Mouse (Mus musculus) hindbrain, embryonic 16.5 days (tissue): ENCODE measurements around the gene Hbp1. TPM values are rescaled to one million over a fixed set of nuclear protein-coding genes. Genes with fewer than 3 reads are reported as not detected.

Experiments
- ATAC-seq: fragments of 200-750 bp; cut with Nextera tagmentation; 2 replicates; pipeline ENCODE4 v1.8.0; 2017; ENCODE audit warnings: moderate TSS enrichment, moderate library complexity
- H3K27ac ChIP-seq: fragments of 300-500 bp; sonication (generic); 2 replicates; pipeline ENCODE4 v1.5.1; 2014; ENCODE audit warnings: low read depth, mild to moderate bottlenecking, control low read depth, low read length, moderate library complexity
- H3K27me3 ChIP-seq: fragments of 300-500 bp; sonication (generic); replicated peaks from 2 replicates; pipeline ENCODE4 v1.6.1; 2014; ENCODE audit warnings: low read length; ENCODE audit not compliant: control insufficient read depth, insufficient read depth
- H3K36me3 ChIP-seq: fragments of 300-500 bp; sonication (generic); 2 replicates; pipeline ENCODE4 v1.6.1; 2014; ENCODE audit warnings: mild to moderate bottlenecking, low read length, moderate library complexity, mixed read lengths; ENCODE audit not compliant: control insufficient read depth, insufficient read depth
- H3K4me1 ChIP-seq: fragments of 300-500 bp; sonication (generic); 2 replicates; pipeline ENCODE4 v1.6.1; 2014; ENCODE audit warnings: low read depth, low read length; ENCODE audit not compliant: control insufficient read depth, insufficient read depth
- H3K4me2 ChIP-seq: fragments of 300-500 bp; sonication (generic); 2 replicates; pipeline ENCODE4 v1.6.1; 2014; ENCODE audit warnings: mild to moderate bottlenecking, low read length, control low read depth, moderate library complexity
- H3K4me3 ChIP-seq: fragments of 300-500 bp; sonication (generic); 2 replicates; pipeline ENCODE4 v1.5.1; 2014; ENCODE audit warnings: mild to moderate bottlenecking, low read length, control low read depth, moderate library complexity
- H3K9ac ChIP-seq: fragments of 300-500 bp; sonication (generic); 2 replicates; pipeline ENCODE4 v1.6.1; 2014; ENCODE audit warnings: low read depth, mild to moderate bottlenecking, control low read depth, low read length, moderate library complexity
- H3K9me3 ChIP-seq: fragments of 300-500 bp; sonication (generic); 2 replicates; pipeline ENCODE4 v1.6.1; 2014; ENCODE audit warnings: mild to moderate bottlenecking, low read length, moderate library complexity; ENCODE audit not compliant: control insufficient read depth
- WGBS: fragments of 180-500 bp; shearing (Covaris S2); extraction: QIAGEN DNeasy Blood & Tissue Kit; methylation state at CpG from one replicate; pipeline ENCODE4 v1.1.7; 2014; 5-methylcytosine and 5-hydroxymethylcytosine counted together
- polyA plus RNA-seq: library from polyadenylated mRNA; unstranded; fragments of >200 nt; fragmentation: Nextera tagmentation; extraction: Ambion mirVana; gene quantifications from 2 replicates; pipeline ENCODE4 v1.2.1, GENCODE M21; 2015

The Hbp1 gene
- polyA plus RNA-seq = 39.1 and 44.7 TPM in 2 replicates

- H3K9me3 ChIP-seq = no peaks in the 10 kb centered on the region
- peaks cover 6% of the 10 kb centered on the region; the same call in 1 of the 2 replicates for H3K4me1 ChIP-seq
- under 1% methylated on average over 46 of the region's 71 CpGs for WGBS
- ATAC-seq = peak; percentile 98
- no peaks in the 10 kb centered on the region for H3K27me3 ChIP-seq
- H3K36me3 ChIP-seq = no peaks in the 10 kb centered on the region
- H3K4me3 ChIP-seq = peak within 1 kb of the TSS; percentile 88
- H3K9ac ChIP-seq = peak within 1 kb of the TSS; percentile 89
- H3K4me2 ChIP-seq = peak within 1 kb of the TSS; percentile 68
- peak within 1 kb of the TSS; percentile 98 for H3K27ac ChIP-seq
Measured at GRCm38 (mm10) chr12:31949759-31950658, at the start of gene Hbp1. Gene Hbp1, minus strand, starts transcription at chr12:31950535.

GRCm38 (mm10) chr12:31998706-31999105 is 48.4 kb upstream of the Hbp1 start:
- no peak for ATAC-seq
- no peaks in the 10 kb centered on the region for H3K27me3 ChIP-seq
- 77% methylated on average over 5 of the region's 5 CpGs for WGBS

GRCm38 (mm10) chr12:31997328-31997878 is 47.1 kb upstream of the Hbp1 start:
- H3K4me1 ChIP-seq = no peaks in the 10 kb centered on the region
- H3K27me3 ChIP-seq = no peaks in the 10 kb centered on the region
- no peak overlapping the region for H3K9ac ChIP-seq
- no peak for ATAC-seq
- H3K36me3 ChIP-seq = no peaks in the 10 kb centered on the region
- H3K4me2 ChIP-seq = no peak overlapping the region
- H3K4me3 ChIP-seq = no peak overlapping the region
- H3K27ac ChIP-seq = no peak overlapping the region
- 62% methylated on average over 3 of the region's 3 CpGs for WGBS
- no peaks in the 10 kb centered on the region for H3K9me3 ChIP-seq

More at GRCm38 (mm10) chr12:31998706-31999105, 48.4 kb upstream of the Hbp1 start:
- H3K4me1 ChIP-seq = no peaks in the 10 kb centered on the region
- H3K4me2 ChIP-seq = no peak overlapping the region
- H3K4me3 ChIP-seq = no peak overlapping the region
- no peaks in the 10 kb centered on the region for H3K9me3 ChIP-seq
- H3K9ac ChIP-seq = no peak overlapping the region
- no peaks in the 10 kb centered on the region for H3K36me3 ChIP-seq
- no peak overlapping the region for H3K27ac ChIP-seq

GRCm38 (mm10) chr12:31996877-31997276 is 46.5 kb upstream of the Hbp1 start:
- H3K36me3 ChIP-seq = no peaks in the 10 kb centered on the region
- ATAC-seq = 0 out of 2 replicates have a peak, but pooled peaks have one; percentile 9
- no peak overlapping the region for H3K27ac ChIP-seq
- no peaks in the 10 kb centered on the region for H3K4me1 ChIP-seq
- no peak overlapping the region for H3K9ac ChIP-seq
- no peaks in the 10 kb centered on the region for H3K27me3 ChIP-seq
- 69% methylated on average over 5 of the region's 5 CpGs for WGBS
- H3K4me3 ChIP-seq = no peak overlapping the region
- H3K9me3 ChIP-seq = no peaks in the 10 kb centered on the region
- no peak overlapping the region for H3K4me2 ChIP-seq

GRCm38 (mm10) chr12:31990575-31990974 is 40.2 kb upstream of the Hbp1 start:
- Histone ChIP-seq H3K9ac (no peak overlapping the region), H3K4me2 (no peak overlapping the region), H3K27me3 (no peaks in the 10 kb centered on the region), H3K4me1 (no peaks in the 10 kb centered on the region), H3K36me3 (0 out of 2 replicates have a peak, but pooled peaks cover 4% of the 10 kb centered on the region), H3K9me3 (no peaks in the 10 kb centered on the region), H3K27ac (no peak overlapping the region), H3K4me3 (no peak overlapping the region)
- ATAC-seq = no peak
- 94% methylated on average over 4 of the region's 4 CpGs for WGBS

- Histone ChIP-seq H3K36me3 (0 out of 2 replicates have a peak, but pooled peaks cover 4% of the 10 kb centered on the region), H3K27me3 (no peaks in the 10 kb centered on the region), H3K4me2 (no peak overlapping the region), H3K27ac (no peak overlapping the region), H3K9ac (no peak overlapping the region), H3K4me1 (no peaks in the 10 kb centered on the region), H3K9me3 (no peaks in the 10 kb centered on the region), H3K4me3 (no peak overlapping the region)
- no peak for ATAC-seq
Measured at GRCm38 (mm10) chr12:31989726-31990125, 39.4 kb upstream of the Hbp1 start.

GRCm38 (mm10) chr12:31986463-31986862 is 36.1 kb upstream of the Hbp1 start:
- WGBS = 93% methylated on average over 2 of the region's 2 CpGs
- Histone ChIP-seq H3K36me3 (0 out of 2 replicates have a peak, but pooled peaks cover 4% of the 10 kb centered on the region), H3K27ac (no peak overlapping the region), H3K4me2 (no peak overlapping the region), H3K4me3 (no peak overlapping the region), H3K9me3 (no peaks in the 10 kb centered on the region), H3K9ac (no peak overlapping the region), H3K27me3 (no peaks in the 10 kb centered on the region), H3K4me1 (peaks cover 3% of the 10 kb centered on the region)
- no peak for ATAC-seq

- WGBS = 88% methylated on average over 6 of the region's 6 CpGs
- no peaks in the 10 kb centered on the region for H3K9me3 ChIP-seq
- H3K4me3 ChIP-seq = no peak overlapping the region
- no peak overlapping the region for H3K4me2 ChIP-seq
- peaks cover 3% of the 10 kb centered on the region for H3K4me1 ChIP-seq
- H3K36me3 ChIP-seq = 0 out of 2 replicates have a peak, but pooled peaks cover 4% of the 10 kb centered on the region
- H3K27ac ChIP-seq = no peak overlapping the region
- H3K9ac ChIP-seq = no peak overlapping the region
- H3K27me3 ChIP-seq = no peaks in the 10 kb centered on the region
- no peak for ATAC-seq
Measured at GRCm38 (mm10) chr12:31985738-31986137, 35.4 kb upstream of the Hbp1 start.

GRCm38 (mm10) chr12:31984664-31985063 is 34.3 kb upstream of the Hbp1 start:
- Histone ChIP-seq H3K4me3 (no peak overlapping the region), H3K4me2 (no peak overlapping the region), H3K4me1 (peaks cover 3% of the 10 kb centered on the region), H3K27me3 (no peaks in the 10 kb centered on the region), H3K36me3 (0 out of 2 replicates have a peak, but pooled peaks cover 4% of the 10 kb centered on the region), H3K27ac (no peak overlapping the region), H3K9ac (no peak overlapping the region), H3K9me3 (no peaks in the 10 kb centered on the region)
- 67% methylated on average over 12 of the region's 12 CpGs for WGBS
- no peak for ATAC-seq
